Mouse (Mus musculus): ENCODE measurements around the gene Cmtr1. TPM values are rescaled to one million over a fixed set of nuclear protein-coding genes. Genes with fewer than 3 reads are reported as not detected.

Cmtr1 gene
- total RNA-seq, 2 experiments from 2014 or later, result 139 to 142 TPM

DNA sequence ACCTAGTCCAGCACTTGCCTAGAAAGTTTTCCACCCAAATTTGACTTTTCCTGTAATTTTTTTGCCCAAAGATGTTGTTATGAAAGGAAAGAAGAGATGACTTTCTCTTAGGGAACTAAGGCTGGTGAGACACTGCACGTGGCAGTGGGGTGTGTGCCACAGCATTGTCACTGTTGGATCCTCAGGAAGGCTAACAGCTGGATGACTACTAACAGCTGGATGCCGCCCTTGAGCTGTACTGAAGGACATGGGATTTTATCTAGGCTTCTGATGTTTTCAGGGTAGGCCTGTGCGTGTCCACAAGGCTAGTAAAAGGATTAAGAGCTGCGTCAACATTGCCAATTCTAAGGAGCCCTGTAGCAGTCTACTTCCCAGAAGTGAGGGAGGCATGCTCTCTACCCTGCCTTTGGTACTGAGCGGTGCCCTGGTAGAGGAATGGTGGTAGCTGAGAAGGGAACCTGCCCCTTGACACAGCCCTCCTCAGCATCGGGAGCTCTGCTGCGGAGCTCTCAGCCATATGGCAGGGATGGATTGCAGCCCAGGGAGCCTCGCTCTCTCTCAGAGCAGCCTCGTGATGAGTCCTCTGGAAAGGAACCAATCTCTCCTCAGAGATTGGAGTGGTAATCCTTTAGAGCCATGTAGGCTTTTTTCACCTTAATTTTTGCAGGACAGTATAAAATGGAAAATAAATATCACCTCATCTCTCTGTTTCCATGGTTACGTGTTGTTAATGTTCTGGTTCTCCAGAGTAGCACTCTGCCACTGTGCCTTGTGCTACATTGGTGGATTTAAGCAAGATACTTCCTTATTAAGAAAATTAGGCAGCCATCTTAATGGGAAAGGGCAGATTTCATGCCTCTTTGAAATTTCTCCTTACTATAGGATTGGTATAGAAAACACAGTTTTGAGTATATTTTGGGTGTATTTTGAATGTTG is 7.9 kb downstream of the Cmtr1 start:
- peak; percentile 52 to 58 for DNase-seq (ENCODE audit: low spot score in 2 of 2)

DNA sequence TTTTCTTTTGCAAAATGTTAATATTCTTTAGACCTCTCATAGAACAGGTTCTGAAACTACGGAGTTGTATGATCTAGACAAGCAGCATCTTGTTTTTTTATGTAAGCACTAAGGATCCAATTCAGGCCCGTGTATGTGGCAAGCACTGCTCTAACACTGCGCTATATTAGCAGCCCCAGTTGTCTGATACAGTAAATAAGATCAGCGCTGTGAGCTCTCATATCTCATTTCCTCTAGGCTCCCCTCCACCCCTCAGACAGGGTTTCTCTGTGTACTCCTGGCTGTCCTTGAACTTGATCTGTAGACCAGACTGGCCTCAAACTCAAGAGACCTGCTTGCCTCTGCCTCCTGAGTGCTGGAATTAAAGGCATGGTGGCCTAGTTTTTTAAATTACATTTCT is 8.6 kb downstream of the Cmtr1 start:
- no peak for DNase-seq (ENCODE audit: low spot score in 2 of 2)

GRCm38 (mm10) chr17:29669936-29670335 is 9.5 kb downstream of the Cmtr1 start:
- DNase-seq (ENCODE audit: low spot score in 2 of 2), result no peak

DNA sequence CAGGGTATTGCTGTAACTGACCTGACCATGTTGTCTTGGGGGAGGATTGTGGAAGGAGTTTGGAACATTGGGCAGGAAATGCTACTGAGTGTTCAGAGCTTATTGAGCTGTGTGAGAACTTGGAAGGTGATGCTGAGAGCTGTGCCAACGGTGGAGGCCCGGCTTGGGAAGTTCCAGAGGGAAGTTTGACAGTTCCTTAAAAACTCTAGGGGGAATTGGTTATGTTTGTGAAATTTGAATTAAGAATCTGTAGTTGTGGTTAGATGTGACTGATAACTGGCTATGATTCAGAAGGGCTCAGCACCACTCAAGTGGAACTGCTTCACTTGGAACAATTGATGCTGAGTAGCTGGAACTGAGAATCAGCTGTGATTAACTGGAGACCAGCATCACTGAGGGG is 10.6 kb downstream of the Cmtr1 start:
- no peak for DNase-seq (ENCODE audit: low spot score in 2 of 2)

DNA sequence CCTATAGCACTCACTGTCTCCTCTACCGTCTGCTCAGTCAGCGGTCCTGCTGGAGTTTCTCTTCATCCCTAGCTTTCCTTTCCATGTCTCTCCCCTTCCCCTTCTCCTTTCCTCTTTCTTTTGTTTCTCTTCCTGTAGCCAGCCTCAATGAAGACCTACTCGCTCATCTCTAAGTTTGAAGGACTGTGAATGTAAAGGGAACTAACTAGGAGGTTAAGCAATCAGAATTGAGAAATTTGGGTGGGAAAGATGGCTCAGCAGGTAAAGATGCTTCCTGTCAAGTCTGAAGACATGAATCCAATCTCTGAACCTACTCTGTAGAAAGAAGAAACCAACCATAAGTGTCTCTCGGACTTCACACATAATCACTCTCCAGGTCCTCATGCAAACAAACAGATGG is 12.9 kb downstream of the Cmtr1 start:
- no peak for DNase-seq (ENCODE audit: low spot score in 2 of 2)

DNA sequence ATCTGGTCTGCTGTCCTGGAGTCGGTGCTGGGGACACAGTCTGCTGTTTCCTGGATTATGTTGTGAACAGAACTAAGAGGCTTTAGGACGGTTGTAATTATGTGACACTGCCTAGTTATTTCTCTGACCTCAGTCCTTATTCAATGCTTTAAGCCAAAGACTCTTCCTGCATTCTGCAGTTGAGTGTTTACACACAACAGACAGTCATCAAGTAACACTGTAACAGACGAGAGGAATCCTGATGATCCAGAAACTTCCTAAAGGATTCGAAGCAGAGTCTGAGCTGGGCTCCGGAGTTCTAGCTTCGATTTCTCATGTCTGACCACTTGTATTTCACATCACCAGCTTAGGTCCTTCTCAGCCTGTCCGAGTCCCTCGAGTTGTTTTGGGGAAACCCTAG is 18.1 kb downstream of the Cmtr1 start:
- no peak for DNase-seq (ENCODE audit: low spot score in 2 of 2)

- no peak for DNase-seq (ENCODE audit: low spot score in 2 of 2)
These were observed 18.8 kb downstream of the Cmtr1 start for GRCm38 (mm10) chr17:29679038-29679767.

DNA sequence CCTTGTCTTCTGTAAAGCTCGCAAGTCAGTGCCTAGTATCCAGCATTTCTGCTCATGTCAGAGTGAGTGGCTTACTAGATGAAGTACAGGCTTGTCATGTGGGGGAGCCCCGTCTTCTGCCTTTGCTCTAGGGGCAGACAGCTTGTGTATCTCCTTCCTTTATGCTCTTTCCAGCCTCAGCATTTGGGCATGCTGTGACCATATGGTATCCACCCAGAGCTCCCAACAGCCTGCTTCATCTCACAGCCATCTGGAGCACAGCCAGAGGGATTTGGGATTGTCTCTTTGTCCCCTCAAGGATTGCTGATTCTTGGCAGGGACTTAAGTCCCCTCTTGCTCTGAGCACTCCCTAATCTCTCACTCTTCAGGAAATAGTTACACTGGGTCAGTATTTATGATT is 19.8 kb downstream of the Cmtr1 start:
- DNase-seq (ENCODE audit: low spot score in 2 of 2), result no peak

DNA sequence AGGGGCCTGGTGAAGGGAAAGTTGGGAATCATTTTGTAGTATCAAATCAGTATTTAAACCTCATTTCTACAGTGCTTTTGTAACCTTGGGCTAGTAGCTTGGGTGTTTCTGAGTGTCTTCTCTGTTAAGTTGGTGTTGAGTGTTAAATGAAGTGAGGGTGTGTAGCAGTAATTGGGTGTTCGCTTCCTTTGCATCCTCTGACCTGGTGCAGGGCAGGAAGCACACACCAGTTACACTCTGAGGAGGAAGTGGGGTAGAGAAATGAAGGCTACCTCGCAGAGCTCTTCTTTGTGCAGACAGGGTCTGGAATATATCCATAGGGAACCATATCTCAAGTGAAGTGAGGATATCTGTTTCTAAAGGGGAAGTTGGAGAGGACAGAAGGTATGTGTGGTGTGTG is 20.5 kb downstream of the Cmtr1 start:
- no peak for DNase-seq (ENCODE audit: low spot score in 2 of 2)

GRCm38 (mm10) chr17:29681669-29682068 is 21.3 kb downstream of the Cmtr1 start:
- no peak for DNase-seq (ENCODE audit: low spot score in 2 of 2)

DNA sequence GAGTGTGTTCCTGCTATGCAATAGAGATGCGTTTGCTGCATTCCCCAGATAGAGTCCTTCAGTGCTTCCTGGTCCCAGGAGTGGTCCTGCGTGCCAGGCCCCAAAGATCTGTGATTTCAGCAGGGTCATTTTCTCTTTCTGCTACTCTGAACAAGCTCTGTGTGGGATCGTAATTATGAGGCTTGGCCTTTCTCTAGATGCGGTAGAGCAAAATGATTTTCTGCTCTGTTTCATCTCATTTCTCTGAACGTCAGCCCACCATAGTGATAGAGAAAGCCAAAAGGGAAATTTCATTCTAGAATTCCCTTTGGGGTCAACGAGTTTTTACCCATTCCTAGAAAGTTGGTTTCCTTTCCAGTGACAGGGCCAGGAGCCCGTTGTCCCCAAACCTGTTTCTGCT is 21.9 kb downstream of the Cmtr1 start:
- DNase-seq (ENCODE audit: low spot score in 2 of 2), result no peak

DNA sequence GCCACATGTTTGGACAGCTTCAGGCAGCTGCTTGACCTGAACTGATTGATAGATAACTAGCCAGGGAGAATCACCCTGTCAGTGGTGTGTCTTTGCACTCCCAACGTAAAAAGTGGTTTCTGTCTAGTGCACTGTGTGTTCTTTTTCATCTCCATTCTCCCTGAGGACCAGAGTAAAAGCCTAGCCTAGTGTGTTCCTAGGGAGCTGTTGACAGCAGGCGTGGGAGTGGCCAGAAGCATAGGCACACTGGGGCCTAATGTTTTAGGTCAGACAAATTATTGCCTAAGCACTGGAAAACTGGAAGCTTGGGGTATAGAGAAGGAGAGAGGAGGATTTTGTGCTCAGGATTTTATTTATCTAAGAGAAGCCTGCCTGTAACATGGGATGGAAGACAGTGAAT is 22.7 kb downstream of the Cmtr1 start:
- DNase-seq (ENCODE audit: low spot score in 2 of 2), result no peak

GRCm38 (mm10) chr17:29684275-29684674 is 23.9 kb downstream of the Cmtr1 start:
- no peak for DNase-seq (ENCODE audit: low spot score in 2 of 2)

GRCm38 (mm10) chr17:29686771-29687170 is 26.4 kb downstream of the Cmtr1 start:
- no peak for DNase-seq (ENCODE audit: low spot score in 2 of 2)

GRCm38 (mm10) chr17:29687373-29687772 is 27.0 kb downstream of the Cmtr1 start:
- no peak for DNase-seq (ENCODE audit: low spot score in 2 of 2)

GRCm38 (mm10) chr17:29688610-29689009 is 28.2 kb downstream of the Cmtr1 start:
- DNase-seq (ENCODE audit: low spot score in 2 of 2), result no peak

DNA sequence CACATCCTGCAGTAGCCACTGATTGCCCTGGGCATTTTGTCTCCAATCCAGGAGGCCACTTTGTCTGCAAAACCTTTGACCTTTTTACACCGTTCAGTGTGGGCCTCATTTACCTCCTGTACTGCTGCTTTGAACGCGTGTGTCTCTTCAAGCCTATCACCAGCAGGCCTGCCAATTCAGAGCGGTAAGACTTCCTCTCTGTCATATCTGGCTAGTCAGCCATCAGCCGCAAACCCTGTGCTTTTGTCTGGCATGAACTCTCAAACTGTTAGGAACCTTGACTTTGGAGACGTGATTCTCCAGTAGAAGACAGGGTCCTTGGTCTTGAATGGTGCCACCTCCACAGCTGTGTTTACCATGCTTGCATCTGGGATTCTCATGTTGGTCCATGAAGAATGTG is 29.9 kb downstream of the Cmtr1 start:
- no peak for DNase-seq (ENCODE audit: low spot score in 2 of 2)

- DNase-seq (ENCODE audit: low spot score in 2 of 2), result no peak
These were observed 32.4 kb downstream of the Cmtr1 start for GRCm38 (mm10) chr17:29692827-29693226.

GRCm38 (mm10) chr17:29693571-29693970 is 33.2 kb downstream of the Cmtr1 start:
- DNase-seq (ENCODE audit: low spot score in 2 of 2), result no peak

DNA sequence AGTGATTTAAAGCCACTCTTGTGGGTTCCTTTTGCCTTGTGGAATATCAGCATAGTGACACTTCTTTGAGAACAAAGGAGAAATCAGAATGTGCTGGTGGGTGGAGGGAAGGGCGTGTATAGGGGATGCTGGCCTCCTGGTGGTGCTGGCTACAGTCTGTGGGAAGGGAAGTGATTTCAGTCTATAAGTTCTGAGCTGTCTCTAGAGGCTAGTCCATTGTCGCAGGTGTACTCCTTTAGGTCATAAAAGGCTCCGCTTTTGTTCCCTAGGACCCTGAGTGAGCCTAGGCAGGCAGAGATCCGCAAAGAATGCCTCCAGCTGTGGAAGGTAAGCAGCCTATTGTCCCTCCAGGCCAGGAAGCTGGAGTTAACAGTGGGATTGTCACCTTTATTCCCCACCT is 34.1 kb downstream of the Cmtr1 start:
- DNase-seq (ENCODE audit: low spot score in 2 of 2), result no peak

- no peak for DNase-seq (ENCODE audit: low spot score in 2 of 2)
These were observed 36.5 kb downstream of the Cmtr1 start for GRCm38 (mm10) chr17:29696940-29697339.

GRCm38 (mm10) chr17:29698421-29698820 is 38.0 kb downstream of the Cmtr1 start:
- no peak for DNase-seq (ENCODE audit: low spot score in 2 of 2)

Measured in left cerebral cortex, adult 18-20 months (tissue).